8 mouse cellular contexts compared by ENCODE assay signal in genomic region chr5:98253838-98254821, GRCm38 (mm10). TPM values are rescaled to one million over a fixed set of nuclear protein-coding genes. Genes with fewer than 3 reads are reported as not detected.
DNase-seq lines count a peak whose midpoint lies in the region; ATAC-seq and TF ChIP-seq lines count a peak whose summit lies in the region.

TSS of gene Fgf5 (plus strand) at chr5:98254184.

- peak; percentile 82 for ATAC-seq in frontal cortex, adult (ENCODE audit: low TSS enrichment)
- ATAC-seq in intestine, embryonic 15.5 days, result peak; percentile 79
- peak; percentile 84 for ATAC-seq in neural tube, embryonic 15.5 days (ENCODE audit: low FRiP score)

- no peaks in the 10 kb centered on the region for H3K9me3 ChIP-seq in intestine, embryonic 15.5 days
- no peaks in the 10 kb centered on the region for H3K9me3 ChIP-seq in neural tube, embryonic 15.5 days (replicated peaks)

- peak within 1 kb of the TSS; percentile 54 for H3K9ac ChIP-seq in intestine, embryonic 15.5 days
- H3K9ac ChIP-seq in liver, adult 2 months (ENCODE audit: low read depth, low read length), result no peak within 1 kb of the TSS
- peak within 1 kb of the TSS; percentile 62 for H3K9ac ChIP-seq in neural tube, embryonic 15.5 days (replicated peaks)

- H3K27me3 ChIP-seq in kidney, adult 2 months (replicated peaks; ENCODE audit: control insufficient read depth, insufficient read depth, low read length), result peaks cover 3% of the 10 kb centered on the region
- H3K27me3 ChIP-seq in intestine, embryonic 15.5 days (replicated peaks), result peaks cover 38% of the 10 kb centered on the region
- H3K27me3 ChIP-seq in liver, adult 2 months (ENCODE audit: control insufficient read depth, insufficient read depth, low read length), result peaks cover 23% of the 10 kb centered on the region
- H3K27me3 ChIP-seq in neural tube, embryonic 15.5 days (replicated peaks), result peaks cover 45% of the 10 kb centered on the region

- H3K4me2 ChIP-seq in intestine, embryonic 15.5 days (replicated peaks), result peak within 1 kb of the TSS; percentile 100
- peak within 1 kb of the TSS; percentile 100 for H3K4me2 ChIP-seq in neural tube, embryonic 15.5 days

- no peak for TF ChIP-seq POLR2A in kidney, adult 2 months (IDR thresholded peaks at IDR 0.05; ENCODE audit: low read depth, low read length)
- no peak for TF ChIP-seq POLR2A in liver, adult 2 months (IDR thresholded peaks at IDR 0.05; ENCODE audit: extremely low read depth, insufficient read depth, low read length)

- no peaks in the 10 kb centered on the region for H3K79me2 ChIP-seq in liver, adult 2 months (ENCODE audit: control insufficient read depth, insufficient read depth, low read length)

- no peaks in the 10 kb centered on the region for H3K36me3 ChIP-seq in kidney, adult 2 months (ENCODE audit: control insufficient read depth, insufficient read depth, low read length)
- H3K36me3 ChIP-seq in intestine, embryonic 15.5 days, result no peaks in the 10 kb centered on the region
- no peaks in the 10 kb centered on the region for H3K36me3 ChIP-seq in liver, adult 2 months (ENCODE audit: control insufficient read depth, insufficient read depth, low read length)
- H3K36me3 ChIP-seq in neural tube, embryonic 15.5 days, result no peaks in the 10 kb centered on the region

- peak within 1 kb of the TSS; percentile 15; the same call in 1 of the 2 replicates for H3K4me3 ChIP-seq in kidney, adult 2 months (ENCODE audit: insufficient read depth, low read depth, low read length)
- H3K4me3 ChIP-seq in intestine, embryonic 15.5 days (replicated peaks), result peak within 1 kb of the TSS; percentile 57
- H3K4me3 ChIP-seq in liver, adult 2 months (ENCODE audit: insufficient read depth, low read depth, low read length), result peak within 1 kb of the TSS; percentile 23; the same call in 1 of the 2 replicates
- peak within 1 kb of the TSS; percentile 66 for H3K4me3 ChIP-seq in neural tube, embryonic 15.5 days (replicated peaks)

- TF ChIP-seq CTCF in kidney, adult 2 months (conservative IDR thresholded peaks at IDR 0.05; ENCODE audit: insufficient read depth, insufficient read length, low read depth, low read length), result no peak
- TF ChIP-seq CTCF in liver, adult 2 months (IDR thresholded peaks at IDR 0.05; ENCODE audit: low read depth, low read length), result no peak

- peak; percentile 1 for DNase-seq in kidney, adult 2 months
- DNase-seq in kidney, adult 8-10 months, result no peak
- peak; percentile 26 for DNase-seq in cerebellum, adult 9-10 months
- no peak for DNase-seq in liver, adult 2 months (ENCODE audit: extremely low read depth, low read depth, low spot score)
- DNase-seq in spleen, postnatal 4 days (ENCODE audit: low spot score in 2 of 2), result no peak

- H3K4me1 ChIP-seq in kidney, adult 2 months (ENCODE audit: control insufficient read depth, insufficient read depth, low read length), result no peaks in the 10 kb centered on the region
- H3K4me1 ChIP-seq in intestine, embryonic 15.5 days (replicated peaks), result peaks cover 15% of the 10 kb centered on the region
- no peaks in the 10 kb centered on the region for H3K4me1 ChIP-seq in liver, adult 2 months (ENCODE audit: control insufficient read depth, insufficient read depth, low read length)
- H3K4me1 ChIP-seq in neural tube, embryonic 15.5 days, result peaks cover 19% of the 10 kb centered on the region

- WGBS in kidney, adult 2 months, result under 1% methylated on average over 80 of the region's 80 CpGs
- WGBS in intestine, embryonic 15.5 days, result under 1% methylated on average over 80 of the region's 80 CpGs
- 1% methylated on average over 79 of the region's 80 CpGs for WGBS in liver, adult 2 months
- under 1% methylated on average over 78 of the region's 80 CpGs for WGBS in neural tube, embryonic 15.5 days

- H3K27ac ChIP-seq in kidney, adult 2 months (ENCODE audit: insufficient read depth, low read depth, low read length), result no peak within 1 kb of the TSS
- no peak within 1 kb of the TSS for H3K27ac ChIP-seq in intestine, embryonic 15.5 days
- H3K27ac ChIP-seq in liver, adult 2 months (replicated peaks; ENCODE audit: insufficient read depth, low read depth, low read length), result no peak within 1 kb of the TSS
- 0 out of 2 replicates have a peak within 1 kb of the TSS, but pooled peaks have one; percentile 37 for H3K27ac ChIP-seq in neural tube, embryonic 15.5 days (replicated peaks)

RNA-seq across cellular contexts. Expression of gene Fgf5, which starts in this region (rescaled TPM):
- not detected in 2 replicates for polyA plus RNA-seq in kidney, adult 2 months (2012; rRNA removed)
- 0.77 and 1.2 TPM in 2 replicates for polyA plus RNA-seq in intestine, embryonic 15.5 days (2015; fragmentation: Nextera tagmentation; extraction: Ambion mirVana)
- total RNA-seq in liver, adult 2 months (2014; rRNA removed), result not detected in 2 replicates
- not detected in 2 replicates for polyA plus RNA-seq in liver, adult 2 months (2012; rRNA removed)
- polyA plus RNA-seq in neural tube, embryonic 15.5 days (2015; fragmentation: Nextera tagmentation; extraction: Ambion mirVana), result 1.4 and 1.7 TPM in 2 replicates

Comparison
In these comparisons a context has a peak if more than half of its experiments do, and no peak if none do; other contexts are left out.
1. Peak in DNase-seq and H3K4me3 ChIP-seq in kidney, adult 2 months; RNA of the gene not detected or under 1 TPM.
2. H3K4me3 ChIP-seq: peak in every context shown above with its lines; median percentile 66 in neural tube, embryonic 15.5 days; 57 in intestine, embryonic 15.5 days; 23 in liver, adult 2 months; 15 in kidney, adult 2 months.